8 mouse cellular contexts compared by ENCODE assay signal in the genomic region with DNA sequence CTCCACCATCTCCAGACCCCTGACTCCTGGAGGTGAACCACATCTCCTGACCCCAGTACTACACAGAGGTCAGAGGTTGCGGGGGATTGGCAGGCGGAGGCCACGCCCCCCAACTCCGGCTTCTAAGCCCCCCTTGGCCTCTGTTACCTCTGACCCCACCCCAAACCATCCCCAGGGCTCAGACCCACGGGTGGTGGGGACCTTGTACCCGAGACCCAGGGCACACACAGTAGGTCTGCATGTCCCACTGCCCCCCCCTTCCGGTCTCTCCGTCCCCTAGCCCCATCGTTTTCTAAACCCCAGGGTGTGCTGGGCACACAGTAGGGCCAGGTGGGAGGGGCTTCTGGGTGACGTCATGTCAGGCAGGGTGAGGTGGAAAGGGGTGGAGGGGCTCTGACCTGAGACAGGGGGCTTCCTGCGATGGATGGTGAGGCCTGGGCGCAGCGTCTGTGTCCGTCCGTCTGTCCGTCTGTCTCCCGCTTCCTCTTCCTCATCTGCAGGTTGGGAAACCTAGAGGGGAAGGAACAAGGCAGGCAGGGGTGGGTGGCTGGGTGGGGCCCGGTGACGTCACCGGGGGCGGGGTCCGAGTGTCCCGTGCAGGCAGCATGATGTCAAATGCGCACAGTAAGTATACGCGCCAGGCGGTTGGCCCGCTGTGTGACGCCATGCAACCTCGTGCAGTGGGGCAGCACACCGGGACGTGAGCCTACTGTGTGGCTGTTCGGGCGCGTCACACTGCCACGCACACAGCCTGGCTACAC. TPM values are rescaled to one million over a fixed set of nuclear protein-coding genes. Genes with fewer than 3 reads are reported as not detected.
DNase-seq lines count a peak whose midpoint lies in the region; ATAC-seq lines count a peak whose summit lies in the region.

TSS of gene Csf2ra (minus strand) at position 489 of the 761 bp plus-strand sequence.

- DNase-seq in CD4-positive helper T cell, adult 2 months (ENCODE audit: low read depth, low spot score), result peak; percentile 47
- DNase-seq in adrenal gland, adult (ENCODE audit: inconsistent age in 2 of 2, low spot score in 1 of 2), result peak; percentile 60 to 66
- DNase-seq in embryonic facial prominence, embryonic 11.5 days (ENCODE audit: low spot score), result no peak
- peak; percentile 5 to 32 for DNase-seq in heart, postnatal 10 days
- DNase-seq in layer of hippocampus, adult 18-20 months (ENCODE audit: low spot score in 2 of 2), result peak in 1 of 2 experiments; percentile 2
- peak; percentile 24 to 34 for DNase-seq in lung, adult 18-20 months

- H3K4me2 ChIP-seq in embryonic facial prominence, embryonic 11.5 days (ENCODE audit: low read depth, low read length), result peak within 1 kb of the TSS; percentile 56
- peak within 1 kb of the TSS; percentile 54 for H3K4me2 ChIP-seq in neural tube, embryonic 14.5 days (ENCODE audit: low read depth, low read length)

- no peaks in the 10 kb centered on the region for H3K36me3 ChIP-seq in embryonic facial prominence, embryonic 11.5 days (replicated peaks; ENCODE audit: control insufficient read depth, insufficient read depth, low read depth, low read length)
- H3K36me3 ChIP-seq in neural tube, embryonic 14.5 days (ENCODE audit: control insufficient read depth, insufficient read depth, low read length), result no peaks in the 10 kb centered on the region

- H3K9ac ChIP-seq in embryonic facial prominence, embryonic 11.5 days (replicated peaks; ENCODE audit: low read length), result peak within 1 kb of the TSS; percentile 32; the same call in 1 of the 2 replicates
- H3K9ac ChIP-seq in neural tube, embryonic 14.5 days (replicated peaks; ENCODE audit: low read depth, low read length), result peak within 1 kb of the TSS; percentile 47

- no peak for ATAC-seq in embryonic facial prominence, embryonic 11.5 days (replicated peaks; ENCODE audit: insufficient number of reproducible peaks, low FRiP score, low TSS enrichment, low read depth)
- no peak for ATAC-seq in neural tube, embryonic 14.5 days (ENCODE audit: low read depth)
- no peak for ATAC-seq in activated CD4-positive, CD25-positive, alpha-beta regulatory T cell, adult 4 months

- H3K9me3 ChIP-seq in embryonic facial prominence, embryonic 11.5 days (replicated peaks; ENCODE audit: control insufficient read depth, low read length), result no peaks in the 10 kb centered on the region
- H3K9me3 ChIP-seq in neural tube, embryonic 14.5 days (ENCODE audit: control insufficient read depth, low read length), result no peaks in the 10 kb centered on the region

- no peak within 1 kb of the TSS for H3K27ac ChIP-seq in embryonic facial prominence, embryonic 11.5 days (replicated peaks; ENCODE audit: low read depth, low read length)
- H3K27ac ChIP-seq in neural tube, embryonic 14.5 days (ENCODE audit: low read depth, low read length), result peak within 1 kb of the TSS; percentile 95

- H3K4me3 ChIP-seq in embryonic facial prominence, embryonic 11.5 days (ENCODE audit: low read depth, low read length), result peak within 1 kb of the TSS; percentile 54
- H3K4me3 ChIP-seq in neural tube, embryonic 14.5 days (ENCODE audit: low read depth, low read length), result peak within 1 kb of the TSS; percentile 55

- intact Hi-C loops in heart, postnatal 10 days (cut with DNase I), result loop anchor here (10.0 kb wide), 1 partner anchor 343 kb away; the partner anchor contains the start of gene Grk5

- H3K27me3 ChIP-seq in embryonic facial prominence, embryonic 11.5 days (ENCODE audit: control insufficient read depth, insufficient read depth, low read length), result no peaks in the 10 kb centered on the region
- no peaks in the 10 kb centered on the region for H3K27me3 ChIP-seq in neural tube, embryonic 14.5 days (ENCODE audit: control insufficient read depth, insufficient read depth, low read length)

- H3K4me1 ChIP-seq in embryonic facial prominence, embryonic 11.5 days (ENCODE audit: control insufficient read depth, insufficient read depth, low read length), result no peaks in the 10 kb centered on the region
- H3K4me1 ChIP-seq in neural tube, embryonic 14.5 days (ENCODE audit: control insufficient read depth, insufficient read depth, low read length), result no peaks in the 10 kb centered on the region

- WGBS in embryonic facial prominence, embryonic 11.5 days, result 60% methylated on average over 36 of the region's 36 CpGs
- WGBS in neural tube, embryonic 14.5 days, result 56% methylated on average over 28 of the region's 36 CpGs

RNA-seq across cellular contexts. Expression of gene Csf2ra, which starts in this region (rescaled TPM):
- polyA plus RNA-seq in embryonic facial prominence, embryonic 11.5 days (2014; fragmentation: Nextera tagmentation; extraction: Ambion mirVana), result 6.7 and 10.1 TPM in 2 replicates
- total RNA-seq in heart, postnatal 10 days (2021), result 1 to 10 TPM; 8.9 to 9.7 TPM
- total RNA-seq in layer of hippocampus, adult 18-20 months (2021), result 10 to 100 TPM; 22.7 to 30.0 TPM
- 57.1 and 73.5 TPM in 2 replicates for polyA plus RNA-seq in neural tube, embryonic 14.5 days (2014; fragmentation: Nextera tagmentation; extraction: Ambion mirVana)
- polyA plus RNA-seq in activated CD4-positive, CD25-positive, alpha-beta regulatory T cell, adult 4 months (2017; shearing (Covaris generic)), result 1 to 10 TPM in 1 of 2 experiments, under 1 TPM in 1; 0.67 to 2.2 TPM
